Mouse (Mus musculus) intestine, embryonic 15.5 days (tissue): ENCODE data around the gene Tmem221. TPM values are rescaled to one million over a fixed set of nuclear protein-coding genes. Genes with fewer than 3 reads are reported as not detected.

Source experiments
- ATAC-seq: fragments of 200-750 bp; cut with Nextera tagmentation; 2 replicates; pipeline ENCODE4 v1.8.0; 2017; ENCODE audit warnings: moderate TSS enrichment, moderate library complexity
- H3K27ac ChIP-seq: fragments of 300-500 bp; sonication (generic); 2 replicates; pipeline ENCODE4 v1.5.1; 2015; ENCODE audit warnings: mild to moderate bottlenecking, inconsistent platforms
- H3K27me3 ChIP-seq: fragments of 300-500 bp; sonication (generic); replicated peaks from 2 replicates; pipeline ENCODE4 v1.6.1; 2015; ENCODE audit warnings: inconsistent platforms
- H3K36me3 ChIP-seq: fragments of 300-500 bp; sonication (generic); 2 replicates; pipeline ENCODE4 v1.6.1; 2015; ENCODE audit warnings: inconsistent platforms
- H3K4me1 ChIP-seq: fragments of 300-500 bp; sonication (generic); replicated peaks from 2 replicates; pipeline ENCODE4 v1.6.1; 2015; ENCODE audit warnings: inconsistent platforms
- H3K4me2 ChIP-seq: fragments of 300-500 bp; sonication (generic); replicated peaks from 2 replicates; pipeline ENCODE4 v1.6.1; 2015; ENCODE audit warnings: mild to moderate bottlenecking, inconsistent platforms
- H3K4me3 ChIP-seq: fragments of 300-500 bp; sonication (generic); replicated peaks from 2 replicates; pipeline ENCODE4 v1.5.1; 2015; ENCODE audit warnings: inconsistent platforms
- H3K9ac ChIP-seq: fragments of 300-500 bp; sonication (generic); 2 replicates; pipeline ENCODE4 v1.6.1; 2015; ENCODE audit warnings: inconsistent platforms
- H3K9me3 ChIP-seq: fragments of 300-500 bp; sonication (generic); 2 replicates; pipeline ENCODE4 v1.6.1; 2016; ENCODE audit warnings: inconsistent platforms
- WGBS: fragments of 180-500 bp; shearing (Covaris S2); methylation state at CpG from one replicate; pipeline ENCODE4 v1.1.7; 2015; 5-methylcytosine and 5-hydroxymethylcytosine counted together
- polyA plus RNA-seq: library from polyadenylated mRNA; unstranded; fragments of >200 nt; fragmentation: Nextera tagmentation; extraction: Ambion mirVana; gene quantifications from 2 replicates; pipeline ENCODE4 v1.2.1, GENCODE M21; 2015

The Tmem221 gene
- polyA plus RNA-seq, 1 experiment from 2014 or later = 2.1 TPM

DNA sequence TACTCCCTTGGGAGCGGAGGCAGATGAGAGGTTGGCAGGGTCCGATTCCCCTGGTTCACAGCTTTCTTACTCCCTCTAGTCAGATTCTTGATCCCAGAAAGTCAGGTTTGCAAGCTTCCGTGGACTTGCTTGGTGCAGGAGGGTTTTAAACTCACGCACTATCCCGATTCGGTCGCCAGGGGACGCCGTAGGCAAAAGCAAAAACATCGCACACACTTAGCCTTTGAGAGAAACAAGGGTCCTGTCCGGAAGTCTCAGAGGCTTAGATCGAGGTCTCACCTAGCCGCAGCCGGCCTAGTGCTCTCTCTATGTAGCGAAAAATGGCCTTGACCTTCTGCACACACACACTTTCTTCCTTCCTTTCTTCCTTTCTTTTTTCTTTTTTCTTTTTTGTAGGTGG lies 2.7 kb upstream of the Tmem221 start:
- 2% methylated on average over 15 of the region's 15 CpGs for WGBS
- Histone ChIP-seq H3K27ac (no peak overlapping the region), H3K36me3 (no peaks in the 10 kb centered on the region), H3K9me3 (no peaks in the 10 kb centered on the region), H3K27me3 (peaks cover 58% of the 10 kb centered on the region), H3K4me1 (peaks cover 18% of the 10 kb centered on the region), H3K9ac (no peak overlapping the region), H3K4me2 (no peak overlapping the region), H3K4me3 (no peak overlapping the region)
- ATAC-seq = peak; percentile 44; the same call in 1 of the 2 replicates

- H3K36me3 ChIP-seq = no peaks in the 10 kb centered on the region
- no peak overlapping the region for H3K27ac ChIP-seq
- no peak overlapping the region for H3K4me3 ChIP-seq
- H3K9me3 ChIP-seq = no peaks in the 10 kb centered on the region
- H3K4me1 ChIP-seq = peaks cover 18% of the 10 kb centered on the region
- ATAC-seq = no peak
- no peak overlapping the region for H3K9ac ChIP-seq
- peaks cover 62% of the 10 kb centered on the region for H3K27me3 ChIP-seq
- no peak overlapping the region for H3K4me2 ChIP-seq
- 85% methylated on average over 5 of the region's 5 CpGs for WGBS
These were observed 2.1 kb upstream of the Tmem221 start for GRCm38 (mm10) chr8:71560765-71561164.

GRCm38 (mm10) chr8:71560071-71560470 lies 1.4 kb upstream of the Tmem221 start:
- no peak overlapping the region for H3K4me2 ChIP-seq
- peaks cover 65% of the 10 kb centered on the region for H3K27me3 ChIP-seq
- no peaks in the 10 kb centered on the region for H3K36me3 ChIP-seq
- H3K9ac ChIP-seq = no peak overlapping the region
- H3K4me3 ChIP-seq = no peak overlapping the region
- WGBS = 71% methylated on average over 3 of the region's 3 CpGs
- no peak overlapping the region for H3K27ac ChIP-seq
- no peak for ATAC-seq
- H3K4me1 ChIP-seq = peaks cover 18% of the 10 kb centered on the region
- H3K9me3 ChIP-seq = no peaks in the 10 kb centered on the region

DNA sequence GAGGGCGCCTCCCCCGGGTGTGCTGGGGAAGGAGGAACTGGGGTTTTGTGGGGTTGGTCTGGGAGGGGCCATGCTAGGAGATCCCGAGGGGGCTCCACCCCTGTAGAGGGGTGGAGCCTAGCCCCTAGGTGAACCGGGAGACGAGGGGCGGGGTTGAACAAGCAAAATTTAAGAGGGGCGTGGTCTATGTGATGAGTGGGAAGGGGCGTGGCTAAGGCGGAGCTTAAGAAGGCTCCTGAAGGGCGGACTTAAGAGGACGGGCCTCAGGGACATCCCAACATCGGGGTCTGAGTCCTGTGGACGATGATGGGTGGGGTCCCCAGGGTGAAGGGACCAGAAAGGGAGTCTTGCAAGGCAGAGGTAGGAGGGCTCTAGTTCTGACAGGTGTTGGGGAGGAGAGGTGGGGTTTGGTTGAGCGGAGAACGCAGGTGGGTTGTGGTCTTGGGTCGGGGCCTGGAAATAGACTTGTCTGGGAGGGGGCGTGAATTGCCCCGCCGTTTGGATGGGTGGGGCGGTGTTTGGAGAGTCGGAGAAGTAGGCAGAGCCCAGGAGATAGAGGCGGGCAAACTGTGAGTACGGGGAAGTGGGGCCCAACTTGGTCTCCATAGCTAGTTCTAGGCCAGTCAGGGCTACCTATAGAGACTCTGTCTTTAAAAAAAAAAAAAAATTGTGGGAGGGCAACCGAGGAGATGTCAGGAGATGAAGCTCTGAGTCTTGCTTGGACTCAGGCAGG lies 453 bp upstream of the Tmem221 start:
- H3K4me1 ChIP-seq = peaks cover 18% of the 10 kb centered on the region
- WGBS = 1% methylated on average over 24 of the region's 24 CpGs
- peaks cover 65% of the 10 kb centered on the region for H3K27me3 ChIP-seq
- no peak overlapping the region for H3K27ac ChIP-seq
- no peaks in the 10 kb centered on the region for H3K9me3 ChIP-seq
- H3K9ac ChIP-seq = peak overlapping the region; percentile 18; the same call in 1 of the 2 replicates
- H3K4me3 ChIP-seq = peak overlapping the region; percentile 37
- H3K4me2 ChIP-seq = peak overlapping the region; percentile 72
- H3K36me3 ChIP-seq = no peaks in the 10 kb centered on the region
- ATAC-seq = peak; percentile 78

DNA sequence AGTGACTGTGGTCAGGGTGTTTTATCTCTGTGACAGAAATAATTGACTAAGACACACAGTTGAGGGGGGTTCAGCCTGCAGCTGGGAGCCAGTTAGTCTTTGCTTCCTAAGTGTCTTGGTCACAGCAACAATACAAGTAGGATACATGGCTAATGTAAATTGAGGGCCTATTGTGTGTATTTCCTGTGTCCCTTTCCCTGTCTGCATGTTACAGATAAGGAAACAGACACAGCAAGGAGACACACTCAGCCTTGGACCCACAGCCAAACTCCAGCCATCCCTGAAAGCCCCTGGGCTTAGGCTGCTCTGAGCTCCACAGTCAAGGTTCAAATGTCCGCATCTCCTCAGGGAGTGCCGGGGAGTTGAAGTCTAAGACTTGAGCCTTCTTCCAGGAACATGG lies 4.0 kb downstream of the Tmem221 start:
- Histone ChIP-seq H3K9ac (no peak overlapping the region), H3K36me3 (no peaks in the 10 kb centered on the region), H3K27me3 (peaks cover 39% of the 10 kb centered on the region), H3K4me2 (no peak overlapping the region), H3K4me3 (no peak overlapping the region), H3K9me3 (no peaks in the 10 kb centered on the region), H3K4me1 (0 out of 2 replicates have a peak, but pooled peaks cover 15% of the 10 kb centered on the region), H3K27ac (no peak overlapping the region)
- ATAC-seq = no peak
- 87% methylated on average over 2 of the region's 2 CpGs for WGBS

DNA sequence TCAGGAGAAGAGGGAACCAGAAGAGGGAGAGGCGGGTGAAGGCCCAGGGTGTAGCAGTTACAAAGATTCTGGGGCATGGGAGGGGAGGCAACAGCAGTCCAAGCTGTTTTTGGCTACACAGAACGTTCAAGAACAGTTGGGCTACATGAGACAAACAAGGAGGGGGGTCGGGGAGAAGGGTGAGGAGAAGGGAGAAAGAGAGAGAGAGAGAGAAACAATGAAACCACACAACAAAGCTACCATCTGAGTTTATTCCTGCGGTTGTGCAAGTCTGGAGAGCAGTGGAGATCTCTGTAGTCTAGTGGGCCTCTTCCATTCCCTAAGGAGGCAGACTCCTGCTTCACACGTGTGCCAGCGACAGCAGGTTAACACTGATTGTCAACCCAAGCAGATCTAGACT lies 4.7 kb downstream of the Tmem221 start:
- Histone ChIP-seq H3K27ac (no peak overlapping the region), H3K9me3 (no peaks in the 10 kb centered on the region), H3K4me2 (no peak overlapping the region), H3K36me3 (no peaks in the 10 kb centered on the region), H3K9ac (no peak overlapping the region), H3K4me3 (no peak overlapping the region), H3K4me1 (0 out of 2 replicates have a peak, but pooled peaks cover 11% of the 10 kb centered on the region), H3K27me3 (peaks cover 33% of the 10 kb centered on the region)
- WGBS = 66% methylated on average over 6 of the region's 6 CpGs
- ATAC-seq = no peak

DNA sequence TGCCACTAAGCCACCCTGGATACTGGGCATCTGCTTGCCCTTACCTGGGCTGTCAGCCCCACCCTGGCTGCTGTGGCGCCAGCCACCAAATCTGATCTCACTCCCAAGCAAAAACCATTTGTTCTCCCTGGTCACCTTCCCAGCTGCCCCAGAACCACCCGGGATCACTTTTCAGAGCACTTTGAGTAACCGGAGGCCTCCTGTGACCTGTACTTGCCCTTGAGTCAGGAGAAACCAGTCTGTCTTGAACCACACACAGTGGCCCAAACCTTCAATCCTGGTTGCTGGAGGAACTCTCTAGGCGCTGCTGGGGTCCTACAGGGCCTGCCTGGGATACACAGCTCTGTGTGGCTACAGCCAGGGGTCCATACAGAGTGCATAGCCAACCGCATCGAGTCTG lies 5.9 kb downstream of the Tmem221 start:
- H3K9me3 ChIP-seq = no peaks in the 10 kb centered on the region
- H3K27me3 ChIP-seq = peaks cover 21% of the 10 kb centered on the region
- no peak overlapping the region for H3K4me3 ChIP-seq
- no peak overlapping the region for H3K27ac ChIP-seq
- H3K36me3 ChIP-seq = peaks cover 9% of the 10 kb centered on the region
- H3K9ac ChIP-seq = no peak overlapping the region
- WGBS = 54% methylated on average over 6 of the region's 6 CpGs
- ATAC-seq = no peak; the same call in 1 of the 2 replicates
- H3K4me1 ChIP-seq = 0 out of 2 replicates have a peak, but pooled peaks cover 2% of the 10 kb centered on the region
- no peak overlapping the region for H3K4me2 ChIP-seq

- no peak for ATAC-seq
- Histone ChIP-seq H3K4me2 (no peak overlapping the region), H3K27ac (no peak overlapping the region), H3K9me3 (no peaks in the 10 kb centered on the region), H3K9ac (no peak overlapping the region), H3K4me3 (no peak overlapping the region), H3K4me1 (0 out of 2 replicates have a peak, but pooled peaks cover 2% of the 10 kb centered on the region), H3K27me3 (0 out of 2 replicates have a peak, but pooled peaks cover 4% of the 10 kb centered on the region), H3K36me3 (peaks cover 15% of the 10 kb centered on the region)
- 71% methylated on average over 7 of the region's 7 CpGs for WGBS
These were observed 7.9 kb downstream of the Tmem221 start for GRCm38 (mm10) chr8:71550754-71551153.

- H3K36me3 ChIP-seq = peaks cover 23% of the 10 kb centered on the region
- no peak overlapping the region for H3K4me3 ChIP-seq
- peaks cover 11% of the 10 kb centered on the region for H3K4me1 ChIP-seq
- 92% methylated on average over 7 of the region's 7 CpGs for WGBS
- no peak overlapping the region for H3K9ac ChIP-seq
- no peak overlapping the region for H3K27ac ChIP-seq
- ATAC-seq = no peak
- no peak overlapping the region for H3K4me2 ChIP-seq
- H3K27me3 ChIP-seq = no peaks in the 10 kb centered on the region
- no peaks in the 10 kb centered on the region for H3K9me3 ChIP-seq
These were observed 11.1 kb downstream of the Tmem221 start for GRCm38 (mm10) chr8:71547590-71547989.

- Histone ChIP-seq H3K9me3 (no peaks in the 10 kb centered on the region), H3K4me3 (no peak overlapping the region), H3K27ac (no peak overlapping the region), H3K9ac (no peak overlapping the region), H3K36me3 (peaks cover 23% of the 10 kb centered on the region), H3K4me2 (no peak overlapping the region), H3K27me3 (no peaks in the 10 kb centered on the region), H3K4me1 (peaks cover 10% of the 10 kb centered on the region)
- ATAC-seq = no peak
- WGBS = 93% methylated on average over 11 of the region's 11 CpGs
These were observed 13.6 kb downstream of the Tmem221 start for GRCm38 (mm10) chr8:71545053-71545452.

DNA sequence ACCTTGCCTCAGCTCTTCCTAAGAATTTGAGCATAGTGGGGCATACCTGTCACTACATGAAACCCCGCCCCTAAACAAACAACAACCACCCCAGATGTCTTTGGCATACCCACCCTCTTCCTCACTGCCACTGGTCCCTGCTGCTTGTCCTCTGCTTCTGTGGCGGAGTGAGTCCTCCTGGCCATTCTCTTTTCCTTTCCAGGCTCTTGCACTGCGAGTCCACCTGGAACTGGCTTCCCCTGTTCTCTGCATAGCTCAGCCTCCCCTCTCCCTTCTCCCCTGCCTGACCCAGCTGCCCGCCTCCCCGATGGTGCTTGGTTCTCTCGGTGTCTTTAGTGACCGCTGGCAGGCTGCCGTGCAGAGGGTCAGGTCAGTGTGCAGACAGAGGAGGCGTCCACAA lies 14.9 kb downstream of the Tmem221 start:
- H3K36me3 ChIP-seq = peaks cover 21% of the 10 kb centered on the region
- no peak overlapping the region for H3K27ac ChIP-seq
- no peaks in the 10 kb centered on the region for H3K9me3 ChIP-seq
- peak overlapping the region; percentile 68 for H3K9ac ChIP-seq
- peak overlapping the region; percentile 79 for H3K4me3 ChIP-seq
- WGBS = 83% methylated on average over 9 of the region's 9 CpGs
- ATAC-seq = no peak
- peak overlapping the region; percentile 86 for H3K4me2 ChIP-seq
- H3K27me3 ChIP-seq = no peaks in the 10 kb centered on the region
- peaks cover 10% of the 10 kb centered on the region for H3K4me1 ChIP-seq

- Histone ChIP-seq H3K4me2 (peak within 1 kb of the TSS; percentile 86), H3K9me3 (no peaks in the 10 kb centered on the region), H3K36me3 (peaks cover 14% of the 10 kb centered on the region), H3K9ac (peak within 1 kb of the TSS; percentile 68), H3K27me3 (no peaks in the 10 kb centered on the region), H3K4me1 (peaks cover 13% of the 10 kb centered on the region), H3K4me3 (peak within 1 kb of the TSS; percentile 79), H3K27ac (peak within 1 kb of the TSS; percentile 68; the same call in 1 of the 2 replicates)
- ATAC-seq = peak; percentile 97
- WGBS = under 1% methylated on average over 55 of the region's 55 CpGs
These were observed 15.9 kb downstream of the Tmem221 start, which contains the start of gene Mvb12a for GRCm38 (mm10) chr8:71542632-71543343. Gene Mvb12a (plus strand): TSS chr8:71542922.
